Comparison of ENCODE assay signal across 31 mouse cellular contexts in genomic region chr7:79744585-79744984, GRCm38 (mm10). TPM values are rescaled to one million over a fixed set of nuclear protein-coding genes. Genes with fewer than 3 reads are reported as not detected.
DNase-seq lines count a peak whose midpoint lies in the region; ATAC-seq and TF ChIP-seq lines count a peak whose summit lies in the region.
"Had no signal": no experiment of that assay in that cellular context is flagged by ENCODE, and none has a peak within 500 bp of the region (broad histone marks: within the 10 kb centered on the region; RNA-seq: fewer than 3 reads in every experiment).

No protein-coding gene starts in this region.

- no peak overlapping the region for H3K9ac ChIP-seq in MEL (ENCODE audit: control insufficient read depth, low read depth, low read length, poor library complexity, severe bottlenecking)
- no peak overlapping the region for H3K9ac ChIP-seq in heart, embryonic 12.5 days
- H3K9ac ChIP-seq: embryonic facial prominence, embryonic 13.5 days; embryonic facial prominence, embryonic 15.5 days; forebrain, embryonic 12.5 days had no signal

- TF ChIP-seq CTCF in MEL (IDR thresholded peaks at IDR 0.05 in 2 of 3, conservative IDR thresholded peaks at IDR 0.05 in 1 of 3; ENCODE audit: control insufficient read depth in 1 of 3, insufficient read depth in 1 of 3, low read depth in 2 of 3, low read length in 3 of 3, poor library complexity in 1 of 3, severe bottlenecking in 1 of 3): no peak

- H3K36me3 ChIP-seq in MEL (ENCODE audit: control insufficient read depth in 1 of 2, insufficient read depth in 2 of 2, low read length in 2 of 2): peaks cover 0 to 16% of the 10 kb centered on the region in 2 experiments; a peak in 2 of 4 replicates
- H3K36me3 ChIP-seq in heart, embryonic 12.5 days: peaks cover under 1% of the 10 kb centered on the region; the same call in 1 of the 2 replicates
- H3K36me3 ChIP-seq: embryonic facial prominence, embryonic 15.5 days; forebrain, embryonic 10.5 days; forebrain, embryonic 12.5 days had no signal

- DNase-seq in MEL (ENCODE audit: low read depth, low spot score): peak; percentile 73
- DNase-seq in embryo, embryonic 10.5 days (ENCODE audit: low spot score): no peak
- DNase-seq in T-cell, adult 2 months (ENCODE audit: low spot score): no peak
- no peak for DNase-seq in kidney, postnatal 25 days
- DNase-seq: adrenal gland, adult 2 months; adrenal gland, postnatal 10 days; adrenal gland, postnatal 25 days; B cell, adult 2 months; cerebellum, adult 11 months; cerebellum, adult 18-20 months; cerebellum, adult 8-10 months; cerebellum, adult 9-11 months; cerebellum, postnatal 14 days; cerebellum, postnatal 36 days; embryo, embryonic 11 days had no signal

- H3K27ac ChIP-seq in MEL (ENCODE audit: control insufficient read depth, low read depth, low read length): no peak overlapping the region
- H3K27ac ChIP-seq in heart, embryonic 12.5 days (ENCODE audit: poor library complexity, severe bottlenecking): no peak overlapping the region
- H3K27ac ChIP-seq: embryonic facial prominence, embryonic 13.5 days; embryonic facial prominence, embryonic 15.5 days; forebrain, embryonic 10.5 days; forebrain, embryonic 12.5 days had no signal

- H3K4me3 ChIP-seq in MEL (ENCODE audit: control insufficient read depth in 1 of 2, insufficient read depth in 1 of 2, low read depth in 2 of 2, low read length in 2 of 2): no peak overlapping the region
- H3K4me3 ChIP-seq in heart, embryonic 12.5 days: no peak overlapping the region
- H3K4me3 ChIP-seq: embryonic facial prominence, embryonic 13.5 days; embryonic facial prominence, embryonic 15.5 days; erythroblast, embryonic 14.5 days; forebrain, embryonic 10.5 days; forebrain, embryonic 12.5 days had no signal

- no peak for TF ChIP-seq RAD21 in MEL (IDR thresholded peaks at IDR 0.05; ENCODE audit: low read depth, low read length)

- peak; percentile 67 for ATAC-seq in common myeloid progenitor, adult 5-6 weeks (replicated peaks; ENCODE audit: low read depth, poor library complexity, severe bottlenecking)
- peak; percentile 49 to 52 for ATAC-seq in hematopoietic stem cell, adult 5-6 weeks (replicated peaks in 1 of 2; ENCODE audit: insufficient read depth in 1 of 2, low FRiP score in 2 of 2, low TSS enrichment in 1 of 2, low read depth in 1 of 2, poor library complexity in 2 of 2, severe bottlenecking in 2 of 2)
- no peak for ATAC-seq in heart, embryonic 12.5 days (ENCODE audit: insufficient number of reproducible peaks, low FRiP score)
- ATAC-seq: CD4-positive, CD25-positive, alpha-beta regulatory T cell, adult 4 months; forebrain, embryonic 16.5 days; Patski had no signal

- peak; percentile 77 to 83 for TF ChIP-seq EP300 in MEL (IDR thresholded peaks at IDR 0.05; ENCODE audit: low read depth in 1 of 2, low read length in 2 of 2)

- no peaks in the 10 kb centered on the region for H3K9me3 ChIP-seq in MEL (replicated peaks; ENCODE audit: insufficient read depth, low read length)
- H3K9me3 ChIP-seq in heart, embryonic 12.5 days (replicated peaks): no peaks in the 10 kb centered on the region
- H3K9me3 ChIP-seq: embryonic facial prominence, embryonic 13.5 days; embryonic facial prominence, embryonic 15.5 days; forebrain, embryonic 10.5 days; forebrain, embryonic 12.5 days; G1E had no signal

- H3K4me2 ChIP-seq in heart, embryonic 12.5 days: no peak overlapping the region
- H3K4me2 ChIP-seq: embryonic facial prominence, embryonic 13.5 days; embryonic facial prominence, embryonic 15.5 days; forebrain, embryonic 12.5 days had no signal

- peaks cover 0 to 22% of the 10 kb centered on the region in 2 experiments; a peak in 3 of 4 replicates for H3K4me1 ChIP-seq in MEL (ENCODE audit: control insufficient read depth in 1 of 2, insufficient read depth in 2 of 2, low read length in 2 of 2)
- 0 out of 2 replicates have a peak, but pooled peaks cover 3% of the 10 kb centered on the region for H3K4me1 ChIP-seq in heart, embryonic 12.5 days (replicated peaks)

- TF ChIP-seq POLR2A in MEL (IDR thresholded peaks at IDR 0.05; ENCODE audit: control insufficient read depth in 1 of 2, insufficient read depth in 1 of 2, low read depth in 1 of 2, low read length in 2 of 2, poor library complexity in 1 of 2): no peak

- 79% methylated on average over 5 of the region's 5 CpGs for WGBS in heart, embryonic 12.5 days

- H3K27me3 ChIP-seq in MEL (ENCODE audit: control insufficient read depth in 1 of 2, insufficient read depth in 2 of 2, low read length in 2 of 2): no peaks in the 10 kb centered on the region
- H3K27me3 ChIP-seq in heart, embryonic 12.5 days (replicated peaks): no peaks in the 10 kb centered on the region
- H3K27me3 ChIP-seq: CH12.LX; embryonic facial prominence, embryonic 13.5 days; embryonic facial prominence, embryonic 15.5 days; Patski had no signal

- H3K79me2 ChIP-seq in MEL (ENCODE audit: control insufficient read depth, insufficient read depth, low read length, poor library complexity): peaks cover 4% of the 10 kb centered on the region; the same call in 1 of the 2 replicates

TF ChIP-seq in MEL, 35 proteins besides CTCF, POLR2A, EP300 and RAD21:
- TF ChIP-seq MYB (IDR thresholded peaks at IDR 0.05; ENCODE audit: low read depth, low read length) (no peak), TAL1 (IDR thresholded peaks at IDR 0.05; ENCODE audit: low read length) (peak; percentile 63), ZNF384 (IDR thresholded peaks at IDR 0.05; ENCODE audit: low read depth, low read length) (no peak), GABPA (IDR thresholded peaks at IDR 0.05; ENCODE audit: low read depth, low read length) (no peak), TCF12 (IDR thresholded peaks at IDR 0.05; ENCODE audit: low read depth, low read length) (peak; percentile 62), RCOR1 (IDR thresholded peaks at IDR 0.05; ENCODE audit: low read depth, low read length) (peak; percentile 70), ETS1 (IDR thresholded peaks at IDR 0.05; ENCODE audit: low read depth, low read length) (0 out of 2 replicates have a peak, but pooled peaks have one; percentile 43), HCFC1 (IDR thresholded peaks at IDR 0.05; ENCODE audit: low read depth, low read length) (no peak)

RNA-seq across cellular contexts. Expression of gene Wdr93, which starts 1.6 kb away (rescaled TPM):
- total RNA-seq in MEL (2012; rRNA removed): 0.16 and 0.23 TPM in 2 replicates
- polyA plus RNA-seq in MEL (2012; ENCODE audit: insufficient read depth in 1 of 2, insufficient read length in 2 of 2, low read depth in 1 of 2, low replicate concordance in 2 of 2, missing spikeins in 1 of 2): under 1 TPM in 1 of 2 experiments, not detected in 1; 0.40 TPM
- total RNA-seq in common myeloid progenitor, adult 5-6 weeks (2017): not detected in 2 replicates
- total RNA-seq in hematopoietic stem cell, adult 5-6 weeks (2017): not detected in 2 replicates
- polyA plus RNA-seq in heart, embryonic 12.5 days (2016; fragmentation: Nextera tagmentation; extraction: Ambion mirVana): 4.4 and 4.9 TPM in 2 replicates
- polyA plus RNA-seq: erythroblast, embryonic 14.5 days had no signal

RNA-seq across cellular contexts. Expression of gene Pex11a, which starts 1.7 kb away (rescaled TPM):
- total RNA-seq in MEL (2012; rRNA removed): 3.4 and 3.9 TPM in 2 replicates
- polyA plus RNA-seq in MEL (2012; ENCODE audit: insufficient read depth in 1 of 2, insufficient read length in 2 of 2, low read depth in 1 of 2, low replicate concordance in 2 of 2, missing spikeins in 1 of 2): 1 to 10 TPM in 1 of 2 experiments, not detected in 1; 8.7 TPM
- total RNA-seq in common myeloid progenitor, adult 5-6 weeks (2017): 3.1 and 4.5 TPM in 2 replicates
- 4.9 and 5.6 TPM in 2 replicates for total RNA-seq in hematopoietic stem cell, adult 5-6 weeks (2017)
- 7.5 and 7.7 TPM in 2 replicates for polyA plus RNA-seq in heart, embryonic 12.5 days (2016; fragmentation: Nextera tagmentation; extraction: Ambion mirVana)
- polyA plus RNA-seq: erythroblast, embryonic 14.5 days had no signal

RNA-seq across cellular contexts. Expression of gene Plin1, which starts 11.9 kb away (rescaled TPM):
- total RNA-seq in MEL (2012; rRNA removed): 0.10 and 0.19 TPM in 2 replicates
- under 1 TPM in 1 of 2 experiments, not detected in 1; 0.08 TPM for polyA plus RNA-seq in MEL (2012; ENCODE audit: insufficient read depth in 1 of 2, insufficient read length in 2 of 2, low read depth in 1 of 2, low replicate concordance in 2 of 2, missing spikeins in 1 of 2)
- not detected in 2 replicates for total RNA-seq in common myeloid progenitor, adult 5-6 weeks (2017)
- total RNA-seq in hematopoietic stem cell, adult 5-6 weeks (2017): not detected in 2 replicates
- not detected in 2 replicates for polyA plus RNA-seq in heart, embryonic 12.5 days (2016; fragmentation: Nextera tagmentation; extraction: Ambion mirVana)
- total RNA-seq: CH12.LX had no signal
- polyA plus RNA-seq: CD4-positive, CD25-positive, alpha-beta regulatory T cell, adult 4 months; cortical plate, adult 2 months; embryonic facial prominence, embryonic 11.5 days; embryonic facial prominence, embryonic 13.5 days; erythroblast, embryonic 14.5 days; forebrain, embryonic 10.5 days; forebrain, embryonic 16.5 days; G1E had no signal

RNA-seq across cellular contexts. Expression of gene Kif7, which starts 29.1 kb away (rescaled TPM):
- 12.1 and 13.1 TPM in 2 replicates for total RNA-seq in MEL (2012; rRNA removed)
- 10 to 100 TPM in 1 of 2 experiments, not detected in 1; 15.6 TPM for polyA plus RNA-seq in MEL (2012; ENCODE audit: insufficient read depth in 1 of 2, insufficient read length in 2 of 2, low read depth in 1 of 2, low replicate concordance in 2 of 2, missing spikeins in 1 of 2)
- 0.53 and 1.6 TPM in 2 replicates for total RNA-seq in common myeloid progenitor, adult 5-6 weeks (2017)
- total RNA-seq in hematopoietic stem cell, adult 5-6 weeks (2017): 1.8 and 2.8 TPM in 2 replicates
- 4.0 and 4.1 TPM in 2 replicates for polyA plus RNA-seq in heart, embryonic 12.5 days (2016; fragmentation: Nextera tagmentation; extraction: Ambion mirVana)

RNA-seq across cellular contexts. Expression of gene Mesp1, which starts 49.0 kb away (rescaled TPM):
- total RNA-seq in MEL (2012; rRNA removed): not detected in 2 replicates
- not detected for polyA plus RNA-seq in MEL (2012; ENCODE audit: insufficient read depth in 1 of 2, insufficient read length in 2 of 2, low read depth in 1 of 2, low replicate concordance in 2 of 2, missing spikeins in 1 of 2)
- not detected in 2 replicates for total RNA-seq in common myeloid progenitor, adult 5-6 weeks (2017)
- not detected in 2 replicates for total RNA-seq in hematopoietic stem cell, adult 5-6 weeks (2017)
- polyA plus RNA-seq in heart, embryonic 12.5 days (2016; fragmentation: Nextera tagmentation; extraction: Ambion mirVana): not detected in 2 replicates
- total RNA-seq: adrenal gland, adult 2 months; adrenal gland, postnatal 10 days; adrenal gland, postnatal 25 days; CH12.LX; G1E had no signal
- polyA plus RNA-seq: adrenal gland, adult 2 months; brain, embryonic 14.5 days; CD4-positive, CD25-positive, alpha-beta regulatory T cell, adult 4 months; embryonic facial prominence, embryonic 13.5 days; forebrain, embryonic 10.5 days; forebrain, embryonic 12.5 days; forebrain, embryonic 16.5 days; G1E; Patski had no signal
